Mouse (Mus musculus): Measurements from ENCODE around the gene Dkkl1. TPM values are rescaled to one million over a fixed set of nuclear protein-coding genes. Genes with fewer than 3 reads are reported as not detected.
"Not testable (repeated sequence)": the region's sequence is repeated elsewhere in the genome, so short reads cannot be mapped to it uniquely, and the experiment has no call there.

The Dkkl1 gene
- 10 to 100 TPM; 17.5 to 50.4 (median 28.3) TPM for polyA plus RNA-seq (2017; shearing (Covaris generic))

DNA sequence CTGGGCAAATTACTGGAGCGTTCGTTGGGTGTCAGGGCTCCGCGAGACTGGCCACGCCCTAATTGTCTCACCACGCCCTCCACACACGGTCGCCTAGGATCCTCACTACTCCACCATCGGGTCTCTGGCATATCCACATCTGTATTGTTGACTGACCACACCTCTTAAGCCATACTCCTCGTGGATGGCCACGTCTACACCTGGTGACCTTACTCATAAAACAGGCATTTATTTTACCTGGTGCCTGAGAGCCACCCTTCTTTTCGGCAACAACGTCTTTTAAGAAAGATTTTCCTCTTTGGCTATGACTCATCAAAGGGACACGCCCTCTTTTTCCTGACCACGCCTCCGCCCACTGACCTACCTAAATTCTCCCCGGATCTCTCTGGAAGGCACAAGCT lies at the start of gene Dkkl1:
Gene Dkkl1, minus strand, starts transcription at position 297 of the 401 bp plus-strand sequence.
- peak; percentile 41 for ATAC-seq

DNA sequence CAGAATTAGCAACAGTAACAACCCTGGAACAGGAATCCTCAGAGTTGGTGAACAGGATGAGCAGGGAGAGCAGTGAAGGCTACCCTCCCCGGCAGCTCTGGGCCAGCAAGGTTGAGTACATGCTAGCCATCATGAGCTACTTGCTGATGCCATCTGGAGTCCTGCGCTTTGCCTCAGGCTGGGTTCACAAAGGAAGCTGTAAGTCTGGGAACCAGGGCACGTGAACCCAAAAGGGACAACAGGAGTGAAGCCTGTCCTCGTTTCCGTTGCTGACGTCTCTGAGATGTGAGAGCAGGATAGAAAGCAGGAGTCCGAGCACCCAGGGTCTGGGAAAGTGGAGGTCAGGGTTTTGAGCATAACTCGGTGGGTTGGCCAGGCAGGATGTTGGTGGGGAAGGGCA lies 47.3 kb upstream of the Dkkl1 start:
- no peak for ATAC-seq

DNA sequence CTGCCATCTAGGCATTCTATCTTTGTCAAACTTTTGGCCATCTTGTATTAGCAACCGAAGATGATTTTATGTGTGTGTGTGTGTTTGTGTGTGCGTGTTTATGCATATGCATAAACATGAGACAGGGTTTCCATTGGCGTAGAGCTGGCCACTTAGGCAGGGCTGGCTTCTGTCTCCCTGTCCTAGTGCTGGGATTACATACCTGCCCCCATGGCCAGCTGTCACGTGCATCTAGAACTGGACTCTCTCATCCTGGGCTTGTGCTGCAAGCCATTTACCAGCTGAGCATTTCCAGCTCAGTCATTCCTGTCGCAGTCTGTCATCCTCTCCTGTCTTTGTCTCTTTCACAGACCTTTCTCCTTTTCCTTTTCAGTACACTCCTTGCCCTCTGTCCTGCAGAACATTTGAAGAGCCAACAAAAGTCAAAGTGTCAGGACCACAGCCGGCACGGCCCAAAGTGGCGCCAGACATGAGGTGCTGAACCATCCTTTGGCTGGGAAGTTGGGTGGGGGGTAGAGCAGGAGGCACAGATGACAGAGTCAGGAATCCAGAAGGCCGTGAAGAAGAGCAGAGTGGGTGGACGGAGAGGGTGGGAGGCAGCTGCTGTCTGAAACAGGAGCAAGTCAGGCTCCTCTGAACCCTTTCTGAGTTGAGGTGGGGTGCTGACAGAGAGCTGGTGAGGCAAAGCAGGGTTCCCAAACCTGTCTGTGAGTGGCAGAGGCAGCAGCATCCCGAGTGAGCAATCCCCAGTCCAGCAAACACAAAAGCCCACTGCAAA lies 45.3 kb upstream of the Dkkl1 start:
- ATAC-seq: no peak

DNA sequence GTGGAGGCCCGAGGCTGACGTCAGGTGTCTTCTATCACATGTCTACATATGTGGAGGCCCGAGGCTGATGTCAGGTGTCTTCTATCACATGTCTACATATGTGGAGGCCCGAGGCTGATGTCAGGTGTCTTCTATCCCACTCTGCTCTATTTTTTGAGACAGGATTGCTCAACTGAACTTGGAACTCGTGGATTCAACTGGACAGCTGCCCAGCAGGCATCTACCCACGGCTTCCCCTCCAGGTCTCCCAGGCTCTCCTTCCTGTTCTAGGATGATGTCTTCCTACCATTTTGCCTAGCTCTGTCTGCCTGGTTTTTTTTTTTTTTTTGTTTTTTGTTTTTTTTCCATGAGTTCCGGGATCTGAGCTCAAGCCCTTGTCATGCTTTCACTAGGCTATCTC lies 43.9 kb upstream of the Dkkl1 start:
- not testable (repeated sequence) for ATAC-seq

DNA sequence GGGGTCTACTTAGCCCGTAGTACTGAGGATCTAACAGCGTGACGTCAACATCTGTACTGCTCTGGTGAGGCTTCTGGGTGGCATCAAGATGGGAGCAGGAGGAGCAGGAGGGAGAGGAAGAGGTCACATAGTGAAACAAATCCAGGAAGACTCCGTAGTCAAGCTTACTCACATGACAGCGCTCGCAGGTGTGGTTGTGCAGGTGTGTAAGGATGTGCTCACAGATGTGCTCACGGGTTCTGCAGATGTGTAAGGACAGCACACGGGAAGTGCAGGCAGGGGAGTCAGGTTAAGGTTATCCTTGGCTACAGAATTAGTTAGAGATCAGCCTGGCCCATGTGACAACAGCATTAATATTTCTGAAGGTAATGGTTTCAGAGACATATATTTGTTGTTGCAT lies 41.9 kb upstream of the Dkkl1 start:
- no peak for ATAC-seq

DNA sequence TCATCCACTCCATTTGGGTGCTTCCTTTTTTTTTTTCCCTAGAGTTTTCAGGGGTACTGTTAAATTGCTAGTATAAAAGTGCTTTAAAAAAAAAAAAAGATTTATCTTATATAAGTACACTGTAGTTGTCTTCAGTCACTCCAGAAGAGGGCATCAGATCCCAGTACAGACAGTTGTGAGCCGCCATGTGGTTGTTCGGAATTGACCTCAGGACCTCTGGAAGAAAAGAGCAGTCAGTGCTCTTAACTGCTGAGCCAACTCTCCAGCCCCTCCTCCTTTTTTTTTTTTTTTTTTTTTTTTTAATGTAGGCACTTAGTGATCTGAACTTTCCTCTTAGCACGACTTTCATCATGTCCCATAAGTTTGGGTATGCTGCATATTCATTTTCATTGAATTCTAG lies 35.7 kb upstream of the Dkkl1 start:
- ATAC-seq: no peak

DNA sequence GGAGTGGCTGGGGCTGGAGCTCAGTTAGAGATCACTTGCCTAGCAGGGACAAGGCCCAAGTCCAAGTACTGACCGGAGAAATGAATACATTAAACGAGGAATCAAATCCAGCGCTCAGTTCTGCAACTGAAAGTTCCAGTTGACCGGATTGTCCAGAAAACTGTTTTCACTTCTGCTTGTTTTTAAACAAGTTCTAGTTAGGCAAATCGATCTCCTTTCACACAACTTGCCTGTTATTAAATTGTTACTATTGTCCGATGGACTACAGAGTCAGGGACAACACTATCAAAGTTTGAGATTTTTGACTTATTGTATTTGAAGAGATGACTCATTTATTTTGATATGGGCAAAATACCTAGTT lies 29.4 kb upstream of the Dkkl1 start:
- no peak for ATAC-seq

DNA sequence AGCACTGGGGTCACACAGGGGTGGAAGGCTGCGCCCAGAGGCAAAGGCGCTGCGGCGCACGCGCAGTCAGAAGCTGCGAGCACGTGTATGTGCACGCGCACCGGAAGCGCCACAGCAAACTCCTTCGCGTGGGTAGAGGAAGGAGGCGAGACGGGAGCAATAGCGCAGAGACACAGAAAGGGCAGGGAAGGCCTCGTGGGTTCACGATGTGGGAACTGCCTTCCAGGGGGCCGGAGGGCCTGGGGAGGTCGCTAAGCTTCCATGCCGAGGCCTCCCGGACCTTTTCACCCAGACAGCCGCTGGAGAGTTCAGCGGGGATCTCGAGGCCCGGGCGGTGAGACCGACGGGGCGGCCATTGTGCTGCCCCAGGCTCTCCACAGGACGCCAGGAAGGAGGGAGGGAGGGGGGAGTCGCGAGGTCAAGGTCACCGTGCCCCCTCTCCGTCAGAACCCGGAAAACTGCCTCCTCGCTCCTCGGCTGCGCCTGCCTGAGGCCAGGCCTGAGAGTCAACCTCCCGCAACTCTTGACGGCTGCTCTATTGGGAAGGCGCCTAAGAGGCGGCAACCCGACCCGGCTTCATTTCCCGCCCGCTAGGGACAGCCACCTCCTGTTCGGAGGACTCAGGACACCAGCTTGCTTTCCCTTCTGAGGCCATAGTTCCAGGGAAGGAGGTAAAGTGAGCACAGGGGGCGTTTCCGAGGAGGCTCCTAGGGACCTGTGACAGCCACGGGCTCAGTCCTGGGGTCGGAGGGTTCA lies 28.9 kb upstream of the Dkkl1 start, which contains the start of gene Slc6a16:
Gene Slc6a16, plus strand, starts transcription at position 453 of the 756 bp plus-strand sequence.
- no peak for ATAC-seq

DNA sequence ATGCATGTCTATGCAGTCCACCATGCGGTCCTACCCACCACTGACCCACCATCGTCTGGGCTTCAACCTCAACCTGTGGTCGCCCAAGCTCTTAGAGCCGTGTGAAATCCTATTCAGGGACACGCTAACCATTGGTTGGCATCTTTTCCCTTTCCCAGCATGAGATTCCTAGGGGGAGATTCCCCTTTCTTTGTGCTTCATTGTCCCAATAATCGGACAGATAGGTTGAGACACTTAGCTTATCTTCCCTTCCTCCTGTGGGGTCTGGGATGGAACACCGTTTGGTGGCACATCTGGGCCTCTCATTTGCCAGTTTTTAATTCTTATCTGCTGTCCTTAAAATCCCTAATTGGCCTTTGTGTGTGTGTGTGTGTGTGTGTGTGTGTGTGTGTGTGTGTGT lies 28.2 kb upstream of the Dkkl1 start:
- no peak for ATAC-seq

DNA sequence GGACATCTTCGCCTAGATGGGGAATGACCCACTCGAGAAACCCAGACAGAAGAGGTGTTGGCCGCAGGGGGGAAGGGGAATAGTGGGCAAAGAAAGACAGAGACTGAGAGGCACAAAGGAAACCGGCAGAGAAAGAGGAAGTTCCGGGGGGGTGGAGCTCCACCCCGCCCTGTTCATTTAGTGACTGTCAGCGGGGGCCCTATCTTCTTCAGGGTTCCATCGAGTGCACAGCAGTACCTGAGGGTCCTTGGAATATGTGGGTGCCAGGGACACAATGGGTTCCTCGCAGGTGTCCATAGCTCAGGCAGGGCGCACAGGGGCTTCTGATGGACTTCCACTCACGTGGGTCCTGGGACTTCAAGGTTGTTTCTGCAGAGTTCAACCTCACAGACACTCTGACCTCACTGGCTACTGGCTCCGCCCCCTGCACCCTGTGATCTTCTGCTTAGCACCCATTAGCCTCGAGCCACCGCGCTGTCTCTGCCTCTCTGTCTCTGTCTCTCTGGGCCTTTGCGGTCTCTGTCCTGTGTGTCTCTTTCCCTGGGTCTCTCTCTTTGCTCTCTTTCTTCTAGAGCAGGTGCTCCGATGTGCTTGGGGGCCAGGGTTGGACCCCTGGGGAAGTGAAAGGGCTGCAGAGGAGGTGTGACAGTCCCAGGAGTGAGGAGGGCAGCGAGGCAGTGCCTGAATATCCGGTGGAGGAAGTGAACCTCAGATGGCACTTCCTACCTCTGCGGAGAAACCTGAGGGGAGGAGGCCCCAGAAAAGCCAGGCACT lies 27.0 kb upstream of the Dkkl1 start, which contains the start of gene Cd37:
Gene Cd37, minus strand, starts transcription at position 393 of the 774 bp plus-strand sequence.
- ATAC-seq: peak; percentile 94

DNA sequence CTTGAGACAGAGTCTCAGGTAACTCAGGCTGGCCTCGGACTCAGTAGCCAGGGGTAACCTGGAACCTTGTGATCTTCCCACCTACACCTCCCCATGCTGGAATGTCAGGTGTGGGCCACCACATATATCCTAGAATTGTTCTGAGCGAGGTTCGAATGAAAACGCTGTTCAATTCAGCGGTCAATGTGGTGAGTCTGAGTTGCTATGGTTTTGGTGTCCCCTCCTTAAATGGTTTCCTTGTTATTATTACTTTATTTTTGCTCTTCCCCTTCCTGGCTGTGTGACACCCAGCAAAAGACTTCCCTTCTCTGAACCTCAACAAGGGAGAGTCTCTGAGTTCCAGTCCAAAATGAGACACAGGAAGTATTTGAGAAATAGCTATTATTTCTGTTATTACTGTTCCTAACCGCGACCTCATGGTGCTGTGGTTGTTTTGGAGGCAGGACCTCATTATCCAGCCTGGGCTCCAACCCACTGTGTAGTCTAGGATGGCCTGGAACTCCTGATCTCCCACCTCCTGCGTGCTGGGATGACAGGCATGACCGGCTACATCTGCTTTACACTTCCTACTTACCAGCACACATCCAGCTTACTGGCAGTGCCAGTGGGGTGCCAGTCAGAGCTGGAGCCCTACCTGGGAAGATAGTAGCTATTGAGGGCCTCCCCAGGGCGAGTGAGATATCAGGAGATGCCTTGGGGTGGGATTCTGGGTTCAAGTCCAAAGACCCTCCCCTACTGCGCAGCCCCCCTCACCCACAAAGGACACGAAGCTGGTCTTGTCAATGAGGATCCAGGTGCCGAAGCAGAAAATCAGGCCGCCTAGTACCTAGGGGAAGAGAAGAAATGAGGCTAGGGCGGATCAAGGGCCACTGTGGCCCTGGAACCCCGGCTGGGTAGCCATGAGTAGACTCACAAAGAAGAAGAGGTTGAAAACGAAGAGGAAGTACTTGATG lies 26.1 kb upstream of the Dkkl1 start:
- peak; percentile 2 for ATAC-seq

DNA sequence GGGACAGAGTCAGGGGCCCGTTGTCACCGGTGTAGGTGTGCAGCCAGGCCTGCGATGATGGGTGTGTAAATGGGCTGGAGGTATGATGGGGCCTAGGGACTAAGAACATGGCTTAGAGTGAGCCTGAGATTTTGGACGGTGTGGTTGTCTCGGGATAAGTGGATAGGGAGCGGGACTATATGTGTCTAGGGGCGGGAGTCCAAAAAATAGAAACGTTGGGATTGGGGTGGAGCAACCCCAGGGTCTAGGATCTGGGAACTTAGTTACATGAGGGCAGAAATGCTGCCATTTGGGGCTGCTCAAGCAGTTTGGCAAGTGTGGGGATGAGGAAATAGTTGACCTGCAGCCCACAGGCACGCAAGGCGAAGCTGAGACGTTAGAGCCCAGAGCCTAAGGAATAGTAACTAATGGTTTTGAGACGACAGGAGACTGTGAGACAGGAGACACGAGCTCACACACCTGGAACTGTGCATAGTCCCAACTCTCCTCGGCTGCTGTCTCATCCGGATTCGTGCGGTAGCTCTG lies 23.8 kb upstream of the Dkkl1 start:
- no peak for ATAC-seq

DNA sequence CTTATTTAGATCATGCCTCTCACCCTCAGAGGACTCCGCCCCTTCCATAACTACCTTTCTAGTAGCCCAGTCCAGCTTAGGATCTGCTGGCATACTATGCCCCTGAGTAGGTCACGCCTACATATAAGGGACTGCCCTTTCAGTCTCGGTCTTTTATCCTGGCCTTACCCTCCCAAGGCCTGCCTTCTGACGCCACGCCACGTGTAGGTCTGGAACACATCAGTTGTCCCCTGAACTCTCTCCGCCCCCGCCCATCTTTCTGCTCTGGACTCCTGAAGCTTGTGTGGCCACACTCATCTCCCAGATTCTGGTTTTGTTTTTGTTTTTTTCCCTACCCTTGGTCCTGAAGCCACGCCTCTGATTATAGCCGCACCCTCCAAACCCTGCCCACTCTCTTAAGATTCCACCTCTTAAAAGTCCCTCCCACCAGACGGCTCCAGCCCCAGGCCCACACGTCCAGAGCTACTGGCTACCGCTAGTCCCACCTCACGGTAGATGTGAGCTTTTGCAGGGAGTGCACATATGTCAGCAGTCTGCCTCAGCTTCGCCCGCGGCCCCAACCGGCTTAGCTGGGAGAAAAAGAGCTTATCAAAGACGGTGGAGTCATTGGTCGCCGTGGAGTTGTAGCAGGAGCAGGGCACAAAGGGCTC lies 23.1 kb upstream of the Dkkl1 start:
- no peak for ATAC-seq

DNA sequence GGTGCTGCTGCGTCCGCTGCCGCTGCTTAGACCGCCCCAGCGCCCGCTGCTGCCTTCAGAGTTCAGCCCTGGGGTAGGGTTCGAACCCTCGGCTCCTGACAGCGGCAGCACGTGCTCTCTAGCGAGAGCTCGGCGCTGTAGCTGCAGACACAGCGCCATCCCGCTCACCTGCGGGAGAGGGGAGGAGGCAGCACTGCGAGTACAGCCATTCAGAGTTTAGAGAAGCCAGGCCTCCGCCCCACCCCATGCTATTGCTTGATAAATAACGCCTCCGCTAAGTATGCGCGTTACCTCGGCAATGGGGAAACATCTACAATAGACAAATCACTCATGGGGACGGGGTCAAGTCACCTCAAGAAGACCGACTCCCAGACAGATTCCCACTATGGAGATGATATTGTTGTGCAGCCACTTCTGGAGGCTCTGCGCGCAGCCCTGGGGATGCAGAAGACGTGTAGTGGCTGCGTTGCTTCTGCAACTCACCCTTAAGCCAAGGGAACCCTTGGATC lies 22.4 kb upstream of the Dkkl1 start:
- ATAC-seq: no peak

DNA sequence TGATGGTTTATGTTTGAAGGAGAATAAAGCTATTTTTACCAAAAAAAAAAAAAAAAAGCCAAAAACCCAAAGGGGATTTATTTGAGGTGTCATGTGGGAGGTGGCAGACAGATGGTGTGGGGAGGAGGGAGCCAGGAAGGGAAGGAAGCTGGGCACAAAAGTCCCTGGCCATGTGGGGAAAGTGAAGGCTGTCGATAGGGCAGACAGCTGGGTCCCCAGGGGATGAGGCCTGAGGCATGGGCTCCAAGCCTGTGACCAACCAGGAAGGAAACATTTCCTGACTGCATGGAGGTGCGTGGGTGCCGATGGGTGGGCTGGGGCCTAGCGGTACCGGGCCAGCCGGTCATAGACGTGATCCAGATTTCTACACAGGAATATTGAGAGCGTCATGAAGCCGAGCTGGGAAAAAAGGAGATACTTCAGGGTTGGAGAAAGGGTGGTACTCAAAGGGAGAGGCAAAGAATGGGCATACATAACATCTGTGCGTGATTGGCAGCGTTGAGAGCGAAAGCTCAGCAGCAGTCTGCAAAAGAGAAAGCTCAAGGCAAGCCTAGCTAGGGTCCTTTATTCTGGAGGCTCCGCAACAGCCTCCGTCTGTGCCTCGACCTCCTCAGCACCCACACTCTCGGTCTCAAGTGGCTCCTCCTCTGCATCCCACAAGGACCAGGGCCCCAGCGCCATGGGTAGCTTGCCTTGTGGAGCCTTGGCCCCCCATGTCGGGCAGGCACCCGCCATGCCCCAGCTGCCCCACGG lies 21.8 kb upstream of the Dkkl1 start:
- ATAC-seq: no peak

DNA sequence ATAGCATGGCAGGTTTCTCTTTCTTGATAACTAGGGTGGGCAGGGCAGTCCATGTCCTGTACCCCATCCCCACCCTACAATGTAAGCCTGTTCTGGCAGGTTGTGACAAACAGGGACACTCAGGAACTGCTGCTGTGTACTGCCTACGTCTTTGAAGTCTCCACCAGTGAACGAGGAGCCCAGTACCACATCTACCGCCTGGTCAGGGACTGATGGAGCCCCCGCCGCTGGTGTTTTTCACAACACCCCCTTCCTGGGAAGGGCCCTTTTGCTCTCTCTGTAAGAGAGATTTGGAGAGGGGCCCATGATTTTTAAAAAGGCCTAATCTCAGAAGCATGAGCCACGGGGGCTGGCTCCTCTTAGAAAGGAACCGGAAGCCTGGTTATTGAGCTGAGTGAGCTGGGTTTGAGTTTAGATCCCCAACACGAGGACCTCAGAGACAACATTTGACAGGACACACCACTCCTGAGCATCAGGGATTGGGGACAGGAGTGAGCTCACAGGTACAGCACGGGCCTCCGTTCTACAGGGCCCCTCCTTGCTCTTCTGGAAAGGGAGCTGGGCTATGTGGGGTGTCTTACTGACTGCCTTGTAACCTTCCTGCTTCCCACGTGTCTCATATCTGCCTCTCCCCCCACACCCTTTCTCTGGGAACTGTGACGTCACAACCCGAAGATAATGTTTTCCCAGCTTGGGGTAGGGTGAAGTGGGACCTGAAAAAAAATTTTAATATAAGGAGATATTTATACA lies 20.9 kb upstream of the Dkkl1 start:
- no peak for ATAC-seq

DNA sequence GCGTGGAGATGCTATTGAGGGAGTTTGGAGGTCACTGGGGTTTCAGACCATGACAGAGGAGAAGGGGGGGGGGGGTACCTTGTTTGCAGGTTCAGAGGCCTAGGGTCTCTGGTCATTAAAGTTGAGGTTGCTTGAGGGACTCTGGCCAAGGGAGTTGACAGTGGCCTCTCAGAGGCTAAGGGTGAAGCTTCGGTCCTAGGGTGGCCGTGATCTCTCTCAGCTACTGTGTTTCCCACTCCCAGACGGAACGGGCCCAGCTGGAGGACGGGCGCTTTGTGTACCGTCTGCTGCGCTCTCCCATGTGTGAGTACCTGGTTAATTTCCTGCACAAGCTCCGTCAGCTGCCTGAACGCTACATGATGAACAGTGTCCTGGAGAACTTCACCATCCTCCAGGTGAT lies 20.0 kb upstream of the Dkkl1 start:
- ATAC-seq: no peak

DNA sequence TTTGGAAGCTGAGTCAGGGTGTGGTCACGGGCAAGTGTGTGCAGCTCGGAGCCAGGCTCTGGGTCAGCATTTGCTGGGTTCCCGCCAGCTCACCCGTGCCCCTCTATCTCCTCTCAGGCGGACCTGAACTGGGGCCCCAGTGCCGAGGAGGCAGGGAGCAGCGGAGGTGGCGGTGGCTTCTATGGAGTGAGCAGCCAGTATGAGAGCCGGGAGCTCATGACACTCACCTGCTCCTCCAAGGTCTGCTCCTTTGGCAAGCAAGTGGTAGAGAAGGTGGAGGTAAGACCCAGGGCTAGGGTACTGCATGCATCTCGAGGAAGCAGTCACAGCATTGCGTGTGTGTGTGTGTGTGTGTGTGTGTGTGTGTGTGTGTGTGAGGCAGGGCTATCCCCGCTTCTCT lies 19.2 kb upstream of the Dkkl1 start:
- ATAC-seq: no peak

DNA sequence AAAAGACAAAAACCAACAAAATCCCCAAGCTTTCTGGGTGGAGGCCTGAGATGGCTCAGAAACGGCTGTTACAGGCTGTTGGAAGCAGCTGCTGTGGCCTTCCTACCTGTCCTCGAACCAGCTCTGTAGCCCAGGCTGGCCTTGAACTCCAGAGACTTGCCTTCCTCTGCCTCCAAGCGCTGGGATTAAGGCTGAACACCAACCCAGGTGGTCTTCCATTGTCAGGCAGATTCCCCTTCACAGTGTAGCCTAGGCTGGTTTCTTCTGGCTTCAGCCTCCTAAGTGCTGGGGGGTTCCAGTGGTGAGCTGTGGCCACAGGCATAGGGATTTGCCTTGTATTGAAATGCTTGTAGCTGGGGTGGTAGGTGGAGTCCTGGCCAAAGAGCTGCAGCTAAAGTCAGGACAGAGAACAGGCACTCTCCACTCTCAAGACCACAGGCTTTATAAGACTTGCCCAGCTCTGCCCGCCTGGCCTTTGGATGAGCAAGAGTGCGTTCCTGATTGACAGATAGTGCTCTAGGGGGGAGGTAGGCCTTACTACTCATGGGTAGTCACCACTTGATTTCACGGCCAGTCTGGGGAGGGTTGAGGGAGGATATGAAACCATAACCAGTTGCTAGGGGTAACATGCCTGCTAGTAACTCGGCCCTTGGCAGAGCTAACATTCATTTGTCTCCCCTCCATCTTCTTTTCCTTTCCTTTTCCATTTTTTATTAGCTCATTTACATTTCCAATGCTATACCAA lies 17.7 kb upstream of the Dkkl1 start:
- ATAC-seq: no peak
